Mouse (Mus musculus) activated CD4-positive, CD25-positive, alpha-beta regulatory T cell (primary cell): ENCODE measurements around the gene Myh13. TPM values are rescaled to one million over a fixed set of nuclear protein-coding genes. Genes with fewer than 3 reads are reported as not detected.

Source experiments
- polyA plus RNA-seq, 2 experiments: library from polyadenylated mRNA; unstranded; fragments of 100-300 nt; shearing (Covaris generic); gene quantifications; one replicate each; pipeline ENCODE4 v1.2.1; 2017

Gene Myh13
- polyA plus RNA-seq = not detected

GRCm38 (mm10) chr11:67321358-67321757, at the start of gene Myh13:
Myh13 (plus strand) TSS chr11:67321658.

GRCm38 (mm10) chr11:67276601-67277174, 44.8 kb upstream of the Myh13 start, which contains the start of gene Myh8:
Myh8 (plus strand) TSS chr11:67277124.

Other genes with a start within 250 kb of the Myh13 start
- under 1 TPM; 0.10 to 0.44 TPM for gene Myh3, start 243.4 kb upstream of the Myh13 start, polyA plus RNA-seq
- under 1 TPM in 1 of 2 experiments, not detected in 1; 0.47 TPM for gene Myh2, start 150.6 kb upstream of the Myh13 start, polyA plus RNA-seq
- under 1 TPM in 1 of 2 experiments, not detected in 1; 0.12 TPM for gene Myh1, start 121.6 kb upstream of the Myh13 start, polyA plus RNA-seq
- under 1 TPM in 1 of 2 experiments, not detected in 1; 0.23 TPM for gene Myh4, start 83.6 kb upstream of the Myh13 start, polyA plus RNA-seq
- under 1 TPM in 1 of 2 experiments, not detected in 1; 0.50 TPM for gene Myh8, start 44.5 kb upstream of the Myh13 start, polyA plus RNA-seq
- under 1 TPM; 0.64 to 0.68 TPM for gene Gas7, start 133.8 kb downstream of the Myh13 start, polyA plus RNA-seq